Mouse (Mus musculus): ENCODE results near the gene Gm9747. TPM values are rescaled to one million over a fixed set of nuclear protein-coding genes. Genes with fewer than 3 reads are reported as not detected.

The Gm9747 gene
- polyA plus RNA-seq, 1 experiment from 2014 or later, result 12.5 TPM

- no peak overlapping the region for H3K4me3 ChIP-seq (ENCODE audit: low read length)
- no peaks in the 10 kb centered on the region for H3K36me3 ChIP-seq (ENCODE audit: control insufficient read depth, insufficient read depth, low read length)
- no peak overlapping the region for H3K4me2 ChIP-seq (replicated peaks; ENCODE audit: low read depth, low read length)
- H3K27ac ChIP-seq (ENCODE audit: low read depth, low read length), result no peak overlapping the region
- 0 out of 2 replicates have a peak, but pooled peaks cover 4% of the 10 kb centered on the region for H3K4me1 ChIP-seq (ENCODE audit: control insufficient read depth, insufficient read depth, low read length)
- no peak for ATAC-seq (ENCODE audit: low FRiP score, low TSS enrichment)
- no peaks in the 10 kb centered on the region for H3K27me3 ChIP-seq (ENCODE audit: control insufficient read depth, insufficient read depth, low read length)
- WGBS, result 54% methylated on average over 4 of the region's 4 CpGs
- H3K9ac ChIP-seq (ENCODE audit: low read depth, low read length), result no peak overlapping the region
- H3K9me3 ChIP-seq (ENCODE audit: control insufficient read depth, low read length), result no peaks in the 10 kb centered on the region
Observed at GRCm38 (mm10) chr1:82267547-82267946, 34.6 kb downstream of the Gm9747 start.

- Histone ChIP-seq H3K27ac (ENCODE audit: low read depth, low read length) (no peak overlapping the region), H3K27me3 (ENCODE audit: control insufficient read depth, insufficient read depth, low read length) (no peaks in the 10 kb centered on the region), H3K9me3 (ENCODE audit: control insufficient read depth, low read length) (no peaks in the 10 kb centered on the region), H3K4me3 (ENCODE audit: low read length) (no peak overlapping the region), H3K4me2 (replicated peaks; ENCODE audit: low read depth, low read length) (no peak overlapping the region), H3K36me3 (ENCODE audit: control insufficient read depth, insufficient read depth, low read length) (peaks cover 8% of the 10 kb centered on the region; the same call in 1 of the 2 replicates), H3K4me1 (ENCODE audit: control insufficient read depth, insufficient read depth, low read length) (0 out of 2 replicates have a peak, but pooled peaks cover under 1% of the 10 kb centered on the region), H3K9ac (ENCODE audit: low read depth, low read length) (no peak overlapping the region)
- no peak for ATAC-seq (ENCODE audit: low FRiP score, low TSS enrichment)
- WGBS, result 89% methylated on average over 5 of the region's 5 CpGs
Observed at GRCm38 (mm10) chr1:82272231-82272630, 39.3 kb downstream of the Gm9747 start.

GRCm38 (mm10) chr1:82273529-82273928 is 40.6 kb downstream of the Gm9747 start:
- H3K9me3 ChIP-seq (ENCODE audit: control insufficient read depth, low read length), result no peaks in the 10 kb centered on the region

GRCm38 (mm10) chr1:82274361-82274760 is 41.4 kb downstream of the Gm9747 start:
- WGBS, result 0% methylated on average over 1 of the region's 1 CpGs
- Histone ChIP-seq H3K4me2 (replicated peaks; ENCODE audit: low read depth, low read length) (no peak overlapping the region), H3K27me3 (ENCODE audit: control insufficient read depth, insufficient read depth, low read length) (no peaks in the 10 kb centered on the region), H3K36me3 (ENCODE audit: control insufficient read depth, insufficient read depth, low read length) (peaks cover 8% of the 10 kb centered on the region; the same call in 1 of the 2 replicates), H3K4me3 (ENCODE audit: low read length) (no peak overlapping the region), H3K9me3 (ENCODE audit: control insufficient read depth, low read length) (no peaks in the 10 kb centered on the region), H3K9ac (ENCODE audit: low read depth, low read length) (no peak overlapping the region), H3K4me1 (ENCODE audit: control insufficient read depth, insufficient read depth, low read length) (no peaks in the 10 kb centered on the region), H3K27ac (ENCODE audit: low read depth, low read length) (no peak overlapping the region)
- no peak for ATAC-seq (ENCODE audit: low FRiP score, low TSS enrichment)

More at GRCm38 (mm10) chr1:82273529-82273928, 40.6 kb downstream of the Gm9747 start:
- peaks cover 8% of the 10 kb centered on the region; the same call in 1 of the 2 replicates for H3K36me3 ChIP-seq (ENCODE audit: control insufficient read depth, insufficient read depth, low read length)
- H3K4me1 ChIP-seq (ENCODE audit: control insufficient read depth, insufficient read depth, low read length), result no peaks in the 10 kb centered on the region
- 64% methylated on average over 6 of the region's 6 CpGs for WGBS
- ATAC-seq (ENCODE audit: low FRiP score, low TSS enrichment), result no peak
- no peak overlapping the region for H3K4me3 ChIP-seq (ENCODE audit: low read length)
- H3K27me3 ChIP-seq (ENCODE audit: control insufficient read depth, insufficient read depth, low read length), result no peaks in the 10 kb centered on the region
- H3K9ac ChIP-seq (ENCODE audit: low read depth, low read length), result no peak overlapping the region
- no peak overlapping the region for H3K27ac ChIP-seq (ENCODE audit: low read depth, low read length)
- H3K4me2 ChIP-seq (replicated peaks; ENCODE audit: low read depth, low read length), result no peak overlapping the region

GRCm38 (mm10) chr1:82279768-82280167 is 46.9 kb downstream of the Gm9747 start:
- Histone ChIP-seq H3K4me1 (ENCODE audit: control insufficient read depth, insufficient read depth, low read length) (no peaks in the 10 kb centered on the region), H3K27me3 (ENCODE audit: control insufficient read depth, insufficient read depth, low read length) (no peaks in the 10 kb centered on the region), H3K9me3 (ENCODE audit: control insufficient read depth, low read length) (no peaks in the 10 kb centered on the region), H3K36me3 (ENCODE audit: control insufficient read depth, insufficient read depth, low read length) (peaks cover 7% of the 10 kb centered on the region; the same call in 1 of the 2 replicates), H3K9ac (ENCODE audit: low read depth, low read length) (no peak overlapping the region), H3K27ac (ENCODE audit: low read depth, low read length) (no peak overlapping the region), H3K4me2 (replicated peaks; ENCODE audit: low read depth, low read length) (no peak overlapping the region), H3K4me3 (ENCODE audit: low read length) (no peak overlapping the region)
- WGBS, result 62% methylated on average over 1 of the region's 1 CpGs
- no peak for ATAC-seq (ENCODE audit: low FRiP score, low TSS enrichment)

GRCm38 (mm10) chr1:82281823-82282222 is 48.9 kb downstream of the Gm9747 start:
- H3K4me1 ChIP-seq (ENCODE audit: control insufficient read depth, insufficient read depth, low read length), result peaks cover 7% of the 10 kb centered on the region; the same call in 1 of the 2 replicates
- H3K4me3 ChIP-seq (ENCODE audit: low read length), result no peak overlapping the region
- peaks cover under 1% of the 10 kb centered on the region; the same call in 1 of the 2 replicates for H3K36me3 ChIP-seq (ENCODE audit: control insufficient read depth, insufficient read depth, low read length)
- H3K27ac ChIP-seq (ENCODE audit: low read depth, low read length), result no peak overlapping the region
- H3K4me2 ChIP-seq (replicated peaks; ENCODE audit: low read depth, low read length), result no peak overlapping the region
- H3K9me3 ChIP-seq (ENCODE audit: control insufficient read depth, low read length), result no peaks in the 10 kb centered on the region
- no peak for ATAC-seq (ENCODE audit: low FRiP score, low TSS enrichment)
- no peaks in the 10 kb centered on the region for H3K27me3 ChIP-seq (ENCODE audit: control insufficient read depth, insufficient read depth, low read length)
- 75% methylated on average over 6 of the region's 6 CpGs for whole genome bisulfite sequencing
- H3K9ac ChIP-seq (ENCODE audit: low read depth, low read length), result no peak overlapping the region

GRCm38 (mm10) chr1:82282992-82283611 is 50.2 kb downstream of the Gm9747 start:
- no peaks in the 10 kb centered on the region for H3K9me3 ChIP-seq (ENCODE audit: control insufficient read depth, low read length)
- peak overlapping the region; percentile 92 for H3K27ac ChIP-seq (ENCODE audit: low read depth, low read length)
- H3K4me1 ChIP-seq (ENCODE audit: control insufficient read depth, insufficient read depth, low read length), result peaks cover 15% of the 10 kb centered on the region; the same call in 1 of the 2 replicates
- peak overlapping the region; percentile 39 for H3K4me2 ChIP-seq (replicated peaks; ENCODE audit: low read depth, low read length)
- peak overlapping the region; percentile 37 for H3K4me3 ChIP-seq (ENCODE audit: low read length)
- peak overlapping the region; percentile 63; the same call in 1 of the 2 replicates for H3K9ac ChIP-seq (ENCODE audit: low read depth, low read length)
- WGBS, result 1% methylated on average over 35 of the region's 35 CpGs
- H3K36me3 ChIP-seq (ENCODE audit: control insufficient read depth, insufficient read depth, low read length), result peaks cover 5% of the 10 kb centered on the region; the same call in 1 of the 2 replicates
- no peaks in the 10 kb centered on the region for H3K27me3 ChIP-seq (ENCODE audit: control insufficient read depth, insufficient read depth, low read length)
- ATAC-seq (ENCODE audit: low FRiP score, low TSS enrichment), result peak; percentile 99

GRCm38 (mm10) chr1:82283901-82284301 is 51.0 kb downstream of the Gm9747 start:
- 12% methylated on average over 1 of the region's 1 CpGs for WGBS

GRCm38 (mm10) chr1:82284403-82284802 is 51.5 kb downstream of the Gm9747 start:
- Histone ChIP-seq H3K9ac (ENCODE audit: low read depth, low read length) (peak overlapping the region; percentile 51; the same call in 1 of the 2 replicates), H3K9me3 (ENCODE audit: control insufficient read depth, low read length) (no peaks in the 10 kb centered on the region), H3K4me2 (replicated peaks; ENCODE audit: low read depth, low read length) (peak overlapping the region; percentile 39), H3K36me3 (ENCODE audit: control insufficient read depth, insufficient read depth, low read length) (peaks cover 10% of the 10 kb centered on the region; the same call in 1 of the 2 replicates), H3K4me1 (ENCODE audit: control insufficient read depth, insufficient read depth, low read length) (peaks cover 21% of the 10 kb centered on the region), H3K4me3 (ENCODE audit: low read length) (peak overlapping the region; percentile 37), H3K27ac (ENCODE audit: low read depth, low read length) (peak overlapping the region; percentile 92; the same call in 1 of the 2 replicates), H3K27me3 (ENCODE audit: control insufficient read depth, insufficient read depth, low read length) (no peaks in the 10 kb centered on the region)
- ATAC-seq (ENCODE audit: low FRiP score, low TSS enrichment), result no peak
- WGBS, result 30% methylated on average over 4 of the region's 4 CpGs

More at GRCm38 (mm10) chr1:82283901-82284301, 51.0 kb downstream of the Gm9747 start:
- peak overlapping the region; percentile 63 for H3K9ac ChIP-seq (ENCODE audit: low read depth, low read length)
- no peak; the same call in 1 of the 2 replicates for ATAC-seq (ENCODE audit: low FRiP score, low TSS enrichment)
- H3K36me3 ChIP-seq (ENCODE audit: control insufficient read depth, insufficient read depth, low read length), result peaks cover 8% of the 10 kb centered on the region; the same call in 1 of the 2 replicates
- peak overlapping the region; percentile 92 for H3K27ac ChIP-seq (ENCODE audit: low read depth, low read length)
- no peaks in the 10 kb centered on the region for H3K27me3 ChIP-seq (ENCODE audit: control insufficient read depth, insufficient read depth, low read length)
- H3K4me3 ChIP-seq (ENCODE audit: low read length), result peak overlapping the region; percentile 37
- peak overlapping the region; percentile 39 for H3K4me2 ChIP-seq (replicated peaks; ENCODE audit: low read depth, low read length)
- H3K4me1 ChIP-seq (ENCODE audit: control insufficient read depth, insufficient read depth, low read length), result peaks cover 16% of the 10 kb centered on the region; the same call in 1 of the 2 replicates
- H3K9me3 ChIP-seq (ENCODE audit: control insufficient read depth, low read length), result no peaks in the 10 kb centered on the region

All from kidney, embryonic 14.5 days (tissue).